Mouse (Mus musculus): ENCODE data around the gene Pxn.

- TF ChIP-seq CTCF (IDR thresholded peaks at IDR 0.05; ENCODE audit: borderline replicate concordance, extremely low read depth, insufficient read depth, insufficient read length) = no peak
- TF ChIP-seq POLR2A (IDR thresholded peaks at IDR 0.05; ENCODE audit: borderline replicate concordance, extremely low read depth, insufficient read depth, insufficient read length, poor library complexity, severe bottlenecking) = no peak
Measured at GRCm38 (mm10) chr5:115500383-115500935, 6.0 kb upstream of the Pxn start.
